Mouse (Mus musculus) midbrain, embryonic 15.5 days (tissue): Measurements from ENCODE around the gene Foxg1. TPM values are rescaled to one million over a fixed set of nuclear protein-coding genes. Genes with fewer than 3 reads are reported as not detected.
A peak's percentile ranks its signal among the peaks of the same experiment; 100 is the strongest.

Source experiments
- ATAC-seq: fragments of 200-750 bp; cut with Nextera tagmentation; replicated peaks from 2 replicates; pipeline ENCODE4 v1.8.0; 2017; ENCODE audit warnings: moderate TSS enrichment
- H3K27ac ChIP-seq: fragments of 300-500 bp; sonication (generic); 2 replicates; pipeline ENCODE4 v1.5.1; 2015; ENCODE audit warnings: mild to moderate bottlenecking, inconsistent platforms
- H3K27me3 ChIP-seq: fragments of 300-500 bp; sonication (generic); replicated peaks from 2 replicates; pipeline ENCODE4 v1.6.1; 2015; ENCODE audit warnings: inconsistent platforms
- H3K36me3 ChIP-seq: fragments of 300-500 bp; sonication (generic); replicated peaks from 2 replicates; pipeline ENCODE4 v1.6.1; 2015; ENCODE audit warnings: inconsistent platforms
- H3K4me1 ChIP-seq: fragments of 300-500 bp; sonication (generic); 2 replicates; pipeline ENCODE4 v1.6.1; 2015; ENCODE audit warnings: inconsistent platforms
- H3K4me2 ChIP-seq: fragments of 300-500 bp; sonication (generic); 2 replicates; pipeline ENCODE4 v1.6.1; 2015; ENCODE audit warnings: inconsistent platforms, mild to moderate bottlenecking, moderate library complexity
- H3K4me3 ChIP-seq: fragments of 300-500 bp; sonication (generic); 2 replicates; pipeline ENCODE4 v1.5.1; 2015; ENCODE audit warnings: mild to moderate bottlenecking, inconsistent platforms
- H3K9ac ChIP-seq: fragments of 300-500 bp; sonication (generic); 2 replicates; pipeline ENCODE4 v1.6.1; 2015; ENCODE audit warnings: mild to moderate bottlenecking, inconsistent platforms
- H3K9me3 ChIP-seq: fragments of 300-500 bp; sonication (generic); 2 replicates; pipeline ENCODE4 v1.6.1; 2016; ENCODE audit warnings: inconsistent platforms
- WGBS: fragments of 180-500 bp; shearing (Covaris S2); methylation state at CpG from one replicate; pipeline ENCODE4 v1.1.7; 2015; ENCODE audit warnings: mixed read lengths; 5-methylcytosine and 5-hydroxymethylcytosine counted together
- polyA plus RNA-seq: library from polyadenylated mRNA; unstranded; fragments of >200 nt; fragmentation: Nextera tagmentation; extraction: Ambion mirVana; gene quantifications from 2 replicates; pipeline ENCODE4 v1.2.1, GENCODE M21; 2015

The Foxg1 gene
- 1.3 and 2.4 TPM in 2 replicates for polyA plus RNA-seq

DNA sequence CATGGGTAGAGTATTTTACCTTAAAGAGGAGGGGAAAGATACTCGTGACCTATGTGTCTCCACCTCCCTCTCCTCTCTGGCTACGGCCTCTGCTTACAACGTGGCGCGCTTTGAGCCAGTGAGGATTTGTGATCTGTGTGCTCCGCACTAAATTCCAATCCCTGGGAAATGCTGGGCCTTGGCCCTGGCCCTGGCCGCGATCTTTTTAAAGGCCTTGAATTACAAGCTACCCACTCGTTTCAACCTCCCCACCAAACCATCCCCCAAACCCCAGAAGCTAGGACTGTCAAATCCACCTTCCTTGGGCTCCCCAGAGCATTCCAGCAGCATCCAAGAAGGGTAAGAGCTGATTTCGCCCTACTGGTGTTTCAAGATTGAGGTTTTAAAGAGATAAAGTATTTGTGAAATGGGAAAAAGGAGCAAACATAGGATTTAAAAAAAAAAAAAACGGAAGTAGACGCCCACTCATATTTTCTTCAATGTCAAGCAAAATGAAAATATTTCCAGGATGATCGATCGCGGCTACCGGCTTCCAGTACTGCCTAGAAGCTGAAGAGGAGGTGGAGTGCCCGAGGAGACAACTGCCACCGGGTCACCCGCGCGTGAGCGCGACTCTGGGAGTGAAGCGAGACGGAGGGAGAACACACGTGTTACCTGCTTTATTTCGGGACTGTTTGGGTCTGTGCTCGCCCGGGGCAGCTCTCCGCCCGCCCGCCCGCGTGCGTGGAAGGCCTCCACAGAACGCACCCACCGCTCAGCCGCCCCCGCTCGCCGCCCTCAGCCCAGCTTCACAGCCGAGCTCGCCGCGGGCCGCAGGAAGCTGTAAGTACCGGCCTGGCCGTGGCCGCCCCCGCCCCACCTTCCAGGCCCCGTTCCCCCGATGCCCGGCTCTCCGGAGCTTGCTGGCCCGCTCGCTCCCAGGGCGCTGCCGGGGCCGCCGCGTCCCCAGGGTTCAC, at the start of gene Foxg1:
Foxg1 (plus strand) TSS at position 96 of the 956 bp plus-strand sequence.
- peaks cover 52% of the 10 kb centered on the region for H3K27me3 ChIP-seq
- WGBS = under 1% methylated on average over 61 of the region's 61 CpGs
- H3K4me1 ChIP-seq = 0 out of 2 replicates have a peak, but pooled peaks cover 5% of the 10 kb centered on the region
- no peaks in the 10 kb centered on the region for H3K36me3 ChIP-seq
- peak within 1 kb of the TSS; percentile 26 for H3K4me3 ChIP-seq
- peak within 1 kb of the TSS; percentile 36 for H3K4me2 ChIP-seq
- no peaks in the 10 kb centered on the region for H3K9me3 ChIP-seq
- H3K27ac ChIP-seq = no peak within 1 kb of the TSS
- H3K9ac ChIP-seq = no peak within 1 kb of the TSS
- peak; percentile 21; the same call in 1 of the 2 replicates for ATAC-seq

DNA sequence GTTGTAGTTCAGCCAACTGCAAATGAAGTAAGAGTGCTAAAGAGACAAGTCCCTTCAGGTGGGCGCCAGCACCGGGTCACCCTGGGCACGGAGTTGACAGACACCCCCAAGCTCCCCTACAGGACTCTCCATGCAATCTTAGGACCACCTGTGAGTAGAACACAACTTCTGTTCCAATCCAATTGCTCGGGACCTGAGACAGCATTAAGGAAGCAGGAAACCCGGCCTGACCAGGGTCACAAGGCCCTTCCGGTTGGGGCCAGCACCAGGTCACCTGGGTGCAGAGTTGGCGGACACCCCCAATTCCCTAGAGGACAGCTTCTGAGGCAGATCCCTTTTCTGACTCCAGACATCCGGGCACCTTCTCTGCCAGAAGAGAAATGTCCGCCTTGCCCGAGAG, 32.8 kb upstream of the Foxg1 start:
- no peaks in the 10 kb centered on the region for H3K36me3 ChIP-seq
- no peak overlapping the region for H3K9ac ChIP-seq
- H3K27me3 ChIP-seq = no peaks in the 10 kb centered on the region
- no peak for ATAC-seq
- no peak overlapping the region for H3K27ac ChIP-seq
- WGBS = 96% methylated on average over 10 of the region's 10 CpGs
- H3K4me1 ChIP-seq = no peaks in the 10 kb centered on the region
- no peaks in the 10 kb centered on the region for H3K9me3 ChIP-seq
- H3K4me3 ChIP-seq = no peak overlapping the region
- H3K4me2 ChIP-seq = no peak overlapping the region

DNA sequence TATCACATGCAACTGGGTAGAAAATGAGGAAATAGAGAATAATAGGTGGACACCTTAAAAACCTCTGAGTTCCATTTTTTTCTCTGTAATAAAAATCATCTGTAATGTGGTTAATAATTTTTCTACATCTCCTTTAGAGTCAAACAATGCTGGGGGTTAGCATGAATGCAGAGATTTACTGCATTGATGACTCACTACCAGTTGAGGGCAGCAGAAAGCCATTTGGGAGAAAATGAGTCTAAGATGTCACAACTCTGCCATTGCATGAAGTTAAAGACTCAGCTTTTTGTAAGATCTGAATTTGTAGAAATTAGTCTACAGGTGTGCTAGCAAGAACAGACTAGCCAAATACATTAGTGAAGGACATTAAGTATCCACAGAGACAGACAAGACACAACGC, 13.5 kb upstream of the Foxg1 start:
- Histone ChIP-seq H3K27me3 (peaks cover 40% of the 10 kb centered on the region), H3K4me2 (no peak overlapping the region), H3K4me1 (peaks cover 1% of the 10 kb centered on the region; the same call in 1 of the 2 replicates), H3K27ac (no peak overlapping the region), H3K9ac (no peak overlapping the region), H3K9me3 (no peaks in the 10 kb centered on the region), H3K36me3 (no peaks in the 10 kb centered on the region), H3K4me3 (no peak overlapping the region)
- 57% methylated on average over 1 of the region's 1 CpGs for WGBS
- ATAC-seq = no peak

DNA sequence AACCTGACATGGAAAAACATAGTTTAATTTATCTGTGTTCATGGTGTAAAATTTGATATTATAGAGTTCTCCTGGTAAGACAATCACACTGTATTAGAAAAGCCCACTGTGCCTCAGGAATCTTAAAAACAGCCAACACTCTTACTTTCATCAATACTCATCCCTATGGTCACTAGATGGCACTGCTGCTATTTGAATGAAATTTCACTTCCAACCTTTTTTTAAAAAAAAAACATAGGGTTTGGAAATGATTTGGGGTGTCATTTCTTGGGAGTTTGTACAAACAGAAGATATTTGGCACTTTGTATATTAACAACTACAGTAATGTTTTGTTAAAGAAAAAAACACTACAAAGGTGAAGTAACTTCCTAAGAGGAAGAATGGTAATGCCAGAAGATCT, 10.3 kb upstream of the Foxg1 start:
- Histone ChIP-seq H3K27ac (no peak overlapping the region), H3K9me3 (no peaks in the 10 kb centered on the region), H3K4me1 (peaks cover 9% of the 10 kb centered on the region; the same call in 1 of the 2 replicates), H3K4me2 (no peak overlapping the region), H3K4me3 (no peak overlapping the region), H3K9ac (no peak overlapping the region), H3K27me3 (peaks cover 66% of the 10 kb centered on the region), H3K36me3 (no peaks in the 10 kb centered on the region)
- no peak for ATAC-seq

DNA sequence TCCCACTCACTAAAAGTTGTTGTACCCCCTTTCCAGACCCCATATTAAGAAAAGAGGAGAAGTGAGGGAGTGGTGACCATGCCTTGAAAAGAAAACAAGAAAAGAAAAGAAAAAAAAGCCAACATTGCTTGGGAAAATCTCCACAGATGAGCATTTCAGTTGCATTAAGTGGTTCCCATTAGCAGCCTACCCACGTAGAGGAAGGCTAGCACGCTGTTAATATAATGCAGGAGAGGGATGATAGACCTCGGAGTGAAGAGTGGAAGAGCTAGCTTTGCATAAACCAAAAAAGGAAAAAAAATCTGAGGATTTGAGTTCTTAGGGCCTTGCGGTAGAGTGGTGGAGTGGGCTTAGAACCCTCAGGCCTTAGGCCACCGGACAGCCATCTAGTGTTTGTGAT, 9.3 kb upstream of the Foxg1 start:
- ATAC-seq = no peak
- no peak overlapping the region for H3K9ac ChIP-seq

DNA sequence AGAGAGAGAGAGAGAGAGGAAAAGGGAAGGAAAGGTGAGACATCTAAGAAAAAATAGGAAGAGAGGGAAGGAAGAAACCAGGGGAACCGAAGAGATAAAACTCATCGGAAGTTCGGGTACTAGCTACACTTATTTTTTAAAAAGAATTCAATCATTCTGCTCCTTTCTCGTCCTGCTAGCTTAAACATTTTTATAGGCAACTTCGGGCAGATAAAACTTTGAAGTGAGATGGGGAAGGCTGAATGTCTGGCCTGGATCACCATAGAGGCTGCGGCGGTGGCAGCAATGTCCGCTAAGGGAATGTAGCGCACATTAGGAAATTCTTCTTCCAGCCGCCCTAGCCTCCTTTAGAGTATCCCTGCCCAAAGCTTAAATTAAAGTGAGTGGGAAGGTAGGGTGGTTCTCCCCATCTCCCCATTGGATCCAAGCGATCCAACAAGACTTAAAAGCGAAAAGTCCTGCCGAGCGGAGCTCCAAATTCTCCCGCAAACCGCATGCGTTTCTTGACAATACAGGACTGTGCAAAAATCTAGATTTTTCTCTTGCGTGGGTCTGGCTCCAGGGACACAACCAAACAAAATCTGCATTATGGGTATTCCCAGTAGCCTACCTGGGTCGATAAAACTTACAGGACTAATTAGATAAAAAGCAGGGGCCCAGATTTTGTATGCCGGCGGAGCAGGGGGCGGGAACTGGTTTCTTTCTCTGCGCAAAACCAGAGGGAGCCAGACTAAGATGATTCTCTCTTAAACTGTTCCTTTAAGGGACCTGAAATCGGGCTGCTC, 8.4 kb upstream of the Foxg1 start:
- no peaks in the 10 kb centered on the region for H3K9me3 ChIP-seq
- 0 out of 2 replicates have a peak overlapping the region, but pooled peaks have one; percentile 14 for H3K4me3 ChIP-seq
- H3K4me2 ChIP-seq = peak overlapping the region; percentile 28
- WGBS = 2% methylated on average over 24 of the region's 24 CpGs
- ATAC-seq = 0 out of 2 replicates have a peak, but pooled peaks have one; percentile 5
- no peak overlapping the region for H3K9ac ChIP-seq
- no peak overlapping the region for H3K27ac ChIP-seq
- H3K36me3 ChIP-seq = no peaks in the 10 kb centered on the region
- H3K4me1 ChIP-seq = peaks cover 9% of the 10 kb centered on the region; the same call in 1 of the 2 replicates
- peaks cover 84% of the 10 kb centered on the region for H3K27me3 ChIP-seq

More for the DNA sequence above, 9.3 kb upstream of the Foxg1 start:
- no peaks in the 10 kb centered on the region for H3K9me3 ChIP-seq
- H3K4me3 ChIP-seq = no peak overlapping the region
- no peak overlapping the region for H3K27ac ChIP-seq
- H3K4me1 ChIP-seq = peaks cover 9% of the 10 kb centered on the region; the same call in 1 of the 2 replicates
- H3K36me3 ChIP-seq = no peaks in the 10 kb centered on the region
- no peak overlapping the region for H3K4me2 ChIP-seq
- H3K27me3 ChIP-seq = peaks cover 76% of the 10 kb centered on the region
- 4% methylated on average over 5 of the region's 5 CpGs for WGBS

DNA sequence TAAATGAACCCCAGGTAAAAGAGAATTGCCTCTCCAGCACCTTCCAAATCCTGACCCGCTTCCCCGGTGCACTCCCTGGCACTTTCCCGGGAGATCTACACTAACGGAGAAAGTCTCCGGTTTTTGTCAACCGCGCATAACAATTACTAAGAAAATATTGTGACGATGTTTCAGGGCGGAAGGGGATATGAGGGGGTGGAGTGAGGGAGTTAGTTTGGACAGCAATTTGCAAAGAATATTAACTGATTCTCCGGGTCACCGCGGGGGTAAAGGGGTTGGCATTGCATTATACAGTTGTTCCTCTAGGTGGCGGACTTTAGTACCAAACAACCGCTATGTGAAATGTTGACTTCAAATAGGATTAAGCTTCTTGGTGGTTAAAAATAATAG, 7.9 kb upstream of the Foxg1 start:
- Histone ChIP-seq H3K9ac (no peak overlapping the region), H3K27ac (no peak overlapping the region), H3K36me3 (no peaks in the 10 kb centered on the region), H3K4me3 (0 out of 2 replicates have a peak overlapping the region, but pooled peaks have one; percentile 14), H3K9me3 (no peaks in the 10 kb centered on the region), H3K4me2 (peak overlapping the region; percentile 28), H3K4me1 (peaks cover 9% of the 10 kb centered on the region; the same call in 1 of the 2 replicates), H3K27me3 (peaks cover 86% of the 10 kb centered on the region)
- ATAC-seq = peak; percentile 15; the same call in 1 of the 2 replicates
- WGBS = under 1% methylated on average over 14 of the region's 14 CpGs

DNA sequence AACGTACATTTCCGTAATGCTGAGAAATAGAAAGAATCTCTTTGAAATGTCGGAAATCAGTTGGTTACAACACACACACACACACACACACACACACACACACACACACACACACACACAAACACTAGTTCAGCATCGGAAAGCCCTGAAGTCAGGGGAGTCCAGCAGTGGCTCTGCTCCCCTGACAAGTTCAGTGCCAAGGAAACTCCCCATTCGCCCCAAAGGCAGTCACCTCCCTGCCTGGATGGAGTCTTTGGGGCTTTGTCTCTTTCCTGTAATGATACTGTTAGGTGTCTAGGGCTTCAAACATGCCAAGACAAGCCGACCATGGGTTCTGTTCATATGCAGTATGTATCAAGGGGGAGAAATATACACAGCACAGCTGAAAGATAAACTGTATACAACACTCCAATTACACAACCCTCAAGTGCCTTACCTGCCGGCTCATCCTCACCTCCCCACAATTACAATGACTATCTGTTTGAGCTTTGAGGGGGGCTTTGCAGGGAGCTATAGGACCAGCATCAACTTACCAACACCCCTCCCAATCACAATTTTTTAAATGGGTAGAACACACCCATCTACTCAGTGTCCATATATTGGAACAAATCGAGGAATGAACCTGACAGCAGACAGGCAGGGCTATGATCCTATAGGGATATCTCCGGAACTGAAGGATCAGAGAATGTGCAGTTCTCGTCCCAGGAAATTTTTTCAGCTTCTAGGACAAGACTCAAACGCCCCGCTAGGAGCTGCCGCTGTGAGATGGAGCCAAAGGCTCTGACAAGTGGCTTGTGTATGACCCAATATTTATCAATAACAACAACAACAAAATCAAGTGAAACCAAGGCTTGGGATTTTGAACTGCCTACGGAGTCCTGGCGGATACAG, 6.8 kb upstream of the Foxg1 start:
- no peak for ATAC-seq
- H3K9ac ChIP-seq = no peak overlapping the region
- H3K4me3 ChIP-seq = no peak overlapping the region
- H3K27ac ChIP-seq = no peak overlapping the region
- H3K4me2 ChIP-seq = no peak overlapping the region
- no peaks in the 10 kb centered on the region for H3K36me3 ChIP-seq
- WGBS = 3% methylated on average over 15 of the region's 15 CpGs
- no peaks in the 10 kb centered on the region for H3K9me3 ChIP-seq
- H3K4me1 ChIP-seq = peaks cover 9% of the 10 kb centered on the region; the same call in 1 of the 2 replicates
- peaks cover 87% of the 10 kb centered on the region for H3K27me3 ChIP-seq

DNA sequence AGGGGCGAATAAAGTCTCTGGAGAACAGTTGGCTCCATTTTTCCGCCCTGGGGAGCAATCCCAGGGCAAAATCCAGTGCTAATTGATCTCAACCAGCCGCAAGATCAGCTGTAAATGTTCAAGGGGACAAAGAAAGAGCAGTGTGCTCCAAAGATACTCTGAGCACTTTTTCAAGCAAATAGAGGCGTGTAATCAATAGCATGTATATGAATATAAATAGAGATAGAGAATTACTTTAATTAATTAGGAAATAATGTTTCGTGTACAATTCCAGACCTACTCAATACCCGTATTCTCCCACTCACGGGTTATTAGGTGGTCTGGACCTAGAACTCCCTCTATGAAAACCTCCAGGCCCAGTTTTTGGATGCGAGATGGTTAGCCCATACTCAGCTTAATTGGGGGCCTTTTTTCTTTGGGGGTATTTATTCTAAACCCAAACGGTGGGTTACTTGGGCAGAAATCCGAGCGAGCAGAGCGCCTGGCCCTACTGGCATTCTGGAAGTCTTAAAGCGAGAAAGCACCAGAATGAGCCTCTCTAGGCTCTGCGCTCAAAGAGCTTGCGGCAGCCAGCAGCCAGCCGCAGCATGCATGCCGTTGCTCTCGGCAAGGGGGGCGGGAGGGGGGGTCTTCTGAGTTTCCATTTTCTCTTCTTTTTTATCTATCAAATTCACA, 6.0 kb upstream of the Foxg1 start:
- H3K4me2 ChIP-seq = no peak overlapping the region
- H3K27me3 ChIP-seq = peaks cover 82% of the 10 kb centered on the region
- no peak; the same call in 1 of the 2 replicates for ATAC-seq
- peaks cover 9% of the 10 kb centered on the region; the same call in 1 of the 2 replicates for H3K4me1 ChIP-seq
- H3K9ac ChIP-seq = no peak overlapping the region
- H3K4me3 ChIP-seq = no peak overlapping the region
- no peaks in the 10 kb centered on the region for H3K9me3 ChIP-seq
- no peaks in the 10 kb centered on the region for H3K36me3 ChIP-seq
- WGBS = 2% methylated on average over 19 of the region's 19 CpGs
- H3K27ac ChIP-seq = no peak overlapping the region

DNA sequence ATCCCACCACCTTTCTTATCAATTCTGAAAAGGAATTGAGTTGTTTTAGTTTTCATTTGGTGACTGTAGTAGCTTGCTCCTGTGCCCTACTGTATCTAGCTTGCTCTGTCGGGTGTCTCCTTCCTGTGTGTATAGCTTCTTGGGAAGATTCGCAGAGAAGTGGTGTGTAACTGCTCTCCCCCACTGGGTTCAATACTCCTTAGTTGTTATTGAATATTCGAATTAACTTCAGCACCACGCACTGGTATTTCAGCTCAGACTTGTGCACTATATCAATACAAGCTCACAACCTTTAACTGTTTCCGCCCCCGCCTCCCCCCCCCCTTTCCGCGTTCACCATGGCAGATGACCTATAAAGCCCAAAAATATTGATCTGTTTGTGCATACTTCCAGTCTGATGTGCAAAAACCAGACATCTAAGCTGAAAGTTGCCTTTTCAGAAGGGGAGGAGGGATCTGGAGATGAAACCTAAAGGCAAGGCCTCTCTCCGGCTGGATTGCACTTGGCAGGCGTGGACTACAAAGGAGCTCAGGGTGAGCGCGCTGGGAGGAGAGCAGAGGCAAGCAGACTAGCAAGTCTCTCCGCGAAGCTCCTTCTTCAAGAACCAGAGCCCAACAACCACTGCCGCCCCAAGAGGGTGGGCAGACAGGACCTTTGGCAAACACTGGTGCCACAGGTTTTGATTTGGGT, 5.0 kb upstream of the Foxg1 start:
- H3K36me3 ChIP-seq = no peaks in the 10 kb centered on the region
- no peaks in the 10 kb centered on the region for H3K9me3 ChIP-seq
- WGBS = 1% methylated on average over 15 of the region's 15 CpGs
- no peak overlapping the region for H3K4me2 ChIP-seq
- no peak overlapping the region for H3K9ac ChIP-seq
- H3K27me3 ChIP-seq = peaks cover 79% of the 10 kb centered on the region
- H3K27ac ChIP-seq = no peak overlapping the region
- H3K4me3 ChIP-seq = no peak overlapping the region
- H3K4me1 ChIP-seq = peaks cover 9% of the 10 kb centered on the region; the same call in 1 of the 2 replicates
- no peak for ATAC-seq
